Mouse (Mus musculus): ENCODE results near the gene Ift122.

GRCm38 (mm10) chr6:115916611-115917010, 63.3 kb downstream of the Ift122 start:
- TF ChIP-seq POLR2A (IDR thresholded peaks at IDR 0.05; ENCODE audit: borderline replicate concordance, control insufficient read depth, low read depth, low read length): no peak
- no peak for TF ChIP-seq CTCF (IDR thresholded peaks at IDR 0.05; ENCODE audit: control insufficient read depth, insufficient read depth, low read length)
